Mouse (Mus musculus) ES-E14 (cell line): Measurements from ENCODE around the gene Ap2m1. TPM values are rescaled to one million over a fixed set of nuclear protein-coding genes. Genes with fewer than 3 reads are reported as not detected.
"Not testable (repeated sequence)": the region's sequence is repeated elsewhere in the genome, so short reads cannot be mapped to it uniquely, and the experiment has no call there.

Experiments used
- DNase-seq: peaks from one replicate; pipeline ENCODE4 v3.0.0-alpha.2; 2013; ENCODE audit warnings: low read depth, low spot score
- H3K27ac ChIP-seq: 2 replicates; pipeline ENCODE4 v1.5.1; 2012; ENCODE audit warnings: low read depth, mild to moderate bottlenecking, low read length, moderate library complexity, mixed read lengths; ENCODE audit not compliant: poor library complexity, insufficient read depth, severe bottlenecking
- H3K36me3 ChIP-seq: 2 replicates; pipeline ENCODE4 v1.6.1; 2012; ENCODE audit warnings: mild to moderate bottlenecking, low read length, moderate library complexity, mixed read lengths; ENCODE audit not compliant: control insufficient read depth, poor library complexity, insufficient read depth, severe bottlenecking
- H3K4me1 ChIP-seq, 2 experiments: fragments of 150-350 bp in 1 of 2; sonication (generic) in 1 of 2; 2 replicates each; pipeline ENCODE4 v1.6.1; 2012; ENCODE audit warnings: low read length in 2 of 2, mild to moderate bottlenecking in 1 of 2, mixed read lengths in 1 of 2; ENCODE audit not compliant: control insufficient read depth in 2 of 2, insufficient read depth in 2 of 2, poor library complexity in 1 of 2
- H3K4me3 ChIP-seq, 2 experiments: fragments of 150-350 bp in 1 of 2; sonication (generic) in 1 of 2; 2 replicates each; pipeline ENCODE4 v1.5.1; 2012; ENCODE audit warnings: low read length in 2 of 2, low read depth in 1 of 2, mild to moderate bottlenecking in 1 of 2, mixed read lengths in 1 of 2; ENCODE audit not compliant: insufficient read depth in 1 of 2, poor library complexity in 1 of 2, severe bottlenecking in 1 of 2
- H3K9ac ChIP-seq: 2 replicates; pipeline ENCODE4 v1.6.1; 2012; ENCODE audit warnings: low read depth, mild to moderate bottlenecking, low read length, mixed read lengths; ENCODE audit not compliant: poor library complexity, insufficient read depth, severe bottlenecking
- H3K9me3 ChIP-seq: fragments of 150-350 bp; sonication (generic); 2 replicates; pipeline ENCODE4 v1.6.1; 2012; ENCODE audit warnings: low read depth, mild to moderate bottlenecking, low read length; ENCODE audit not compliant: control insufficient read depth, insufficient read depth
- CHD2 ChIP-seq: IDR thresholded peaks from 2 replicates; pipeline ENCODE4 v1.6.1; 2014; ENCODE audit warnings: mild to moderate bottlenecking, low read depth, low read length, inconsistent platforms
- HCFC1 ChIP-seq: IDR thresholded peaks from 2 replicates; pipeline ENCODE4 v1.6.1; 2012; ENCODE audit warnings: low read length, inconsistent platforms, borderline replicate concordance; ENCODE audit not compliant: insufficient read depth
- MAFK ChIP-seq: IDR thresholded peaks from 2 replicates; pipeline ENCODE4 v1.6.1; 2014; ENCODE audit warnings: mild to moderate bottlenecking, low read depth, low read length, inconsistent platforms; ENCODE audit not compliant: insufficient read depth
- ZC3H11A ChIP-seq: IDR thresholded peaks from 2 replicates; pipeline ENCODE4 v1.6.1; 2012; ENCODE audit warnings: low read depth, mild to moderate bottlenecking, inconsistent platforms, low read length, borderline replicate concordance
- ZNF384 ChIP-seq: IDR thresholded peaks from 2 replicates; pipeline ENCODE4 v1.6.1; 2012; ENCODE audit warnings: low read depth, low read length, inconsistent platforms
- in situ Hi-C, 2 experiments: fragments of 600-800 bp; cut with MboI; formaldehyde crosslinking; loops; one replicate each; pipeline ENCODE4 v1.15.1; 2025; ENCODE audit warnings: low sequenced_read_pairs in 2 of 2, inconsistent platforms in 1 of 2; ENCODE audit not compliant: unreplicated experiment in 2 of 2
- total RNA-seq: library from RNA; depleted of rRNA; stranded (reverse); fragments of 300-350 nt; gene quantifications from 2 replicates; pipeline ENCODE4 v1.2.3, GENCODE M21; 2012; rRNA removed

Ap2m1 gene
- total RNA-seq: 170 and 236 TPM in 2 replicates

DNA sequence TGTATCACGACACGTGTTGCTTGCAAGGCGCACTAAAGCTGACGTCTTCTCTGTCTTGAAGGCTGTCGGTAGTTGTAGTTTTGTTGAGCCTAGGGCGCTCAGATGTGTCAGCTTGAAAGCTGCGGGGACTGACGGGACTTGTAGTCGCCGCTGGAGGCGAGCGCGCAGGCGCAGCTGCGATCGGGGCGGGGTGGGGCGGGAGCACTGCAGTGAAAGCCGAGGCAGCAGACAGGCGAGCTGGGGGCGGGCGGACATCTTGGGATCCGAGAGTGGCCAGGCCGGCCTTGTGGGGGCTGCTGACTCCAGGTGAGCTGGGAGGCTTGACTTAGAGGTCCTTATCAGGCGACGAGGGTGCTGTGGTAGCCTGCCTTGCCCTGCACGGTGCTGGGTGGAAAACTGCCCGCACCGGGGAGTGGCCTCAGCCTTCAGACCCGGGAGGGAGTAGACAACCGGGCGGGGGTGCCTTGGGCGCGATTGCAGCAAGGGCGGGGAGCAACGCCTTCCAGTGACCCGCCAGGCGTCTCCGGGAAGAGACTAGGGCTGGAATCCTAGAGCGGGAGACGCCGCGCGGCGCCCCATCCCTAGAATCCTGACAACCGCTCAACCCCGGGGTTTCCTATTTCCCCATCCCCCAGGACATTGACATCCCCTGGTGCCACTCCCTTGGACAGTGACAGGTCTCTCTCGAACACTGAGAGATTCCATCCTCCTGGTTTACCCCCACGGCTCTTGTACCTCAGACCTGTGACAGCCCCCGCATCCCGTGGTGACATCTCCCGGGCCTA lies at the start of gene Ap2m1:
TSS of gene Ap2m1 (plus strand) at position 183 of the 785 bp plus-strand sequence.
- H3K36me3 ChIP-seq: peaks cover 18% of the 10 kb centered on the region

GRCm38 (mm10) chr16:20486048-20486447 lies 49.2 kb upstream of the Ap2m1 start:
- in situ Hi-C loops: no loop called here
- H3K9me3 ChIP-seq: no peaks in the 10 kb centered on the region

More for the DNA sequence above, at the start of gene Ap2m1:
- Histone ChIP-seq H3K27ac (peak within 1 kb of the TSS; percentile 82), H3K9ac (peak within 1 kb of the TSS; percentile 95), H3K9me3 (no peaks in the 10 kb centered on the region), H3K4me3 (peak within 1 kb of the TSS; percentile 72 to 97), H3K4me1 (peaks cover 5 to 15% of the 10 kb centered on the region in 2 experiments; a peak in 3 of 4 replicates)
- in situ Hi-C loops: no loop called here
- TF ChIP-seq CHD2 (0 out of 2 replicates have a peak, but pooled peaks have one; percentile 80), HCFC1 (peak; percentile 100), ZC3H11A (no peak)
- DNase-seq: peak; percentile 94

GRCm38 (mm10) chr16:20488151-20488550 lies 47.1 kb upstream of the Ap2m1 start:
- no peak overlapping the region for H3K4me3 ChIP-seq
- H3K9ac ChIP-seq: no peak overlapping the region
- no peak for DNase-seq
- H3K27ac ChIP-seq: no peak overlapping the region
- in situ Hi-C loops: no loop called here
- H3K36me3 ChIP-seq: no peaks in the 10 kb centered on the region
- H3K4me1 ChIP-seq: peaks cover 2 to 5% of the 10 kb centered on the region in 2 experiments; a peak in 2 of 4 replicates
- H3K9me3 ChIP-seq: no peaks in the 10 kb centered on the region
- no peak for TF ChIP-seq HCFC1
- TF ChIP-seq ZNF384: no peak
- no peak for TF ChIP-seq ZC3H11A
- no peak for TF ChIP-seq MAFK
- no peak for TF ChIP-seq CHD2

More at GRCm38 (mm10) chr16:20486048-20486447, 49.2 kb upstream of the Ap2m1 start:
- DNase-seq: no peak
- Histone ChIP-seq H3K9ac (no peak overlapping the region), H3K36me3 (no peaks in the 10 kb centered on the region), H3K4me3 (no peak overlapping the region), H3K27ac (no peak overlapping the region), H3K4me1 (peaks cover 2 to 5% of the 10 kb centered on the region in 2 experiments; a peak in 2 of 4 replicates)
- TF ChIP-seq HCFC1 (no peak), MAFK (no peak), CHD2 (no peak), ZC3H11A (no peak), ZNF384 (no peak)

GRCm38 (mm10) chr16:20488751-20489150 lies 46.5 kb upstream of the Ap2m1 start:
- H3K4me3 ChIP-seq, DNase-seq, H3K9ac ChIP-seq, in situ Hi-C loops, H3K9me3 ChIP-seq, H3K4me1 ChIP-seq, H3K27ac ChIP-seq, H3K36me3 ChIP-seq: not testable (repeated sequence)

DNA sequence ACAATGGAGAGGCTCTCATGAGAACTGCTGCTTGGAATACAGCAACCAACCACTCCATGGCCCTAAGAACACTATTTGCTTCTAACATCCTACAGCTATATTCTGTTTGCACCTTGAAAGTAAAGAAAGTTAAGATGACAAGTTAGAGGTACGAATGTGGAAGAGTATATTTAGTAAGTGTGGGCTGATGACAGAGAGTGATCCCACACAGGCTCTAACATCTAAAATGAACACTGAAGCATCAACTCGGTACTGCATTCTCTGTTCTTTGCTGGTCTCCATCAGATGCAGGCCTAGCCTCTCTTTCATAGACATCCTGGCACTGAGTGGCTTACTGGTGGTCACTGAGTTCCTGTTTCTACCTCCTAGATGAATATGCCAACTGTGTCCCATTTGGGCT lies 46.0 kb upstream of the Ap2m1 start:
- no peak for TF ChIP-seq HCFC1
- no peak for TF ChIP-seq ZNF384
- no peak for TF ChIP-seq CHD2
- no peak for TF ChIP-seq ZC3H11A
- no peak for TF ChIP-seq MAFK
- in situ Hi-C loops: no loop called here
- H3K4me1 ChIP-seq: peaks cover 1 to 2% of the 10 kb centered on the region in 2 experiments; a peak in 2 of 4 replicates
- no peak overlapping the region for H3K4me3 ChIP-seq
- H3K36me3 ChIP-seq: no peaks in the 10 kb centered on the region
- no peak overlapping the region for H3K27ac ChIP-seq
- H3K9me3 ChIP-seq: no peaks in the 10 kb centered on the region
- H3K9ac ChIP-seq: no peak overlapping the region
- no peak for DNase-seq
